Mouse (Mus musculus) cortical plate, adult 2 months (tissue): ENCODE measurements at regions not wholly inside any gene's neighbourhood (a gene's known extent, or its start where the extent isn't known, plus 50 kb on each side); places are given as distances from the start of the nearest gene placed in this dataset.

ENCODE experiments used
- CTCF ChIP-seq: fragments of 200-500 bp; IDR thresholded peaks from 2 replicates; pipeline ENCODE4 v1.5.1; 2011; ENCODE audit warnings: mild to moderate bottlenecking, control low read depth, low read length; ENCODE audit not compliant: insufficient read depth; ENCODE audit errors: extremely low read depth
- POLR2A ChIP-seq: fragments of 200-500 bp; IDR thresholded peaks from 2 replicates; pipeline ENCODE4 v1.6.1; 2011; ENCODE audit warnings: mild to moderate bottlenecking, low read length, control low read depth; ENCODE audit not compliant: insufficient read depth; ENCODE audit errors: extremely low read depth

DNA sequence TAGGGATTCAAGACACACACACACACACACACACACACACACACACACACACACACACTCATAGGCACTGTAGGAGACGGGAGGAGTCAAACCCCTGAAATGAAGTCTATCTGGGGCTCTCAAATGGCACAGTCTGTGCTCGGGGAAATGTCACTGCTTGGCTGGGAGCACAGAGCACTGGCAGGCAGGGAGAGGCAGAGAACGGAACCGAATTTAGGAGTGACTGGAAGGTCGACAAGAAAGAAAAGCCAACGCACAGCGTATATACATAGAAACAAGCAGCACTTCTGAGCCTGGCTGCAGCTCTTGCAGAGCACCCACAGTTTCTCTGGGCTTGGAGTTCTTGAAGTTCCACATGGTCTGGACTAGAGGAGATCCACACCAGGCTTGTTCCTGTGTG is 160.1 kb upstream of the Zfp703 start:
- TF ChIP-seq CTCF (no peak), POLR2A (no peak)
